Mouse (Mus musculus): ENCODE results near the gene Rer1.

DNA sequence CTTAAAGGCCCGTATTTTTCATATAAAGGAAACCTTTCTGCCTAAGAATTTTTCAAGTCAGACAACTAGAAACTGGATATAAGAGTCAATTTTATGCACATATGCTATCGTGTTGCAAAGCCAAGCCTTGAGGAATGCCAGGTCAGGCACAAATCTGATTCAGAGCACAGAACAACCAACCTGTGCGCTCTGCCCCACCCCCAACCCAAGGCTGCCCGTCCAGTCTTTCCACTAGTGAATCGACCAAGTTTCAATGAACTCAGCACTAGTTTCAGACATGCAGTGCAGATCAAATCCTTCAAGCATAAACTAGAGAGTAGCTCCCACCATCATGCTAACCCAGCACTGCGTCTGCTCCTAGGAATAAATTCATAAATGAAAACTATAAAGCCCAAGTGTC lies 6.5 kb downstream of the Rer1 start:
- no peak for TF ChIP-seq CTCF (IDR thresholded peaks at IDR 0.05; ENCODE audit: low read depth, low read length)
- TF ChIP-seq POLR2A (IDR thresholded peaks at IDR 0.05; ENCODE audit: borderline replicate concordance, low read depth, low read length) = no peak

Measured in bone marrow macrophage, adult 2 months (primary cell).